Mouse (Mus musculus) ES-E14 (cell line): ENCODE results near the gene Rgs19.

Source experiments
- CHD2 ChIP-seq: IDR thresholded peaks from 2 replicates; pipeline ENCODE4 v1.6.1; 2014; ENCODE audit warnings: mild to moderate bottlenecking, low read depth, low read length, inconsistent platforms
- HCFC1 ChIP-seq: IDR thresholded peaks from 2 replicates; pipeline ENCODE4 v1.6.1; 2012; ENCODE audit warnings: low read length, inconsistent platforms, borderline replicate concordance; ENCODE audit not compliant: insufficient read depth
- MAFK ChIP-seq: IDR thresholded peaks from 2 replicates; pipeline ENCODE4 v1.6.1; 2014; ENCODE audit warnings: mild to moderate bottlenecking, low read depth, low read length, inconsistent platforms; ENCODE audit not compliant: insufficient read depth
- ZC3H11A ChIP-seq: IDR thresholded peaks from 2 replicates; pipeline ENCODE4 v1.6.1; 2012; ENCODE audit warnings: low read depth, mild to moderate bottlenecking, inconsistent platforms, low read length, borderline replicate concordance
- ZNF384 ChIP-seq: IDR thresholded peaks from 2 replicates; pipeline ENCODE4 v1.6.1; 2012; ENCODE audit warnings: low read depth, low read length, inconsistent platforms

DNA sequence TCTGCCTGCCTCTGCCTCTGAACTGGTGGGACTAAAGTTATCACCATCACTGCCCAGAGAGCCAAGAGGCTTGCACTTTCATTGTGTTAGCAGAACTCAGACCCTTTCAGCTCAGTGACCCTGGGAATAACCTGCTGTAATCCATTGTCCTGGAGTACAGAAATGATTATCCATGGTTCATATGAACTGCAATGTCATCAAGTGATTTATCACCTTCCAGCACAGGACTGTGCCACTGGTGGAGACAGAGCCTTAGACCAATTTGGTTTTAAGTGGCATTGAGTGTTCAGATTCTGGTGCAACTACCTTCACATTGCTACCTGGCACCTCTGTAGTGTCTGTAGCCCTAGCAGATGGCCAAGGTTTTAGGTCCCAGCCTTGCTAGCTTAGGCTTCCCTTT lies 40.7 kb downstream of the Rgs19 start:
- TF ChIP-seq MAFK: no peak
- TF ChIP-seq ZC3H11A: no peak
- no peak for TF ChIP-seq HCFC1
- TF ChIP-seq ZNF384: no peak
- no peak for TF ChIP-seq CHD2
